Mouse (Mus musculus) hindbrain, embryonic 14.5 days (tissue): ENCODE results near the gene Nhej1. TPM values are rescaled to one million over a fixed set of nuclear protein-coding genes. Genes with fewer than 3 reads are reported as not detected.

Experiments
- ATAC-seq: fragments of 200-750 bp; cut with Nextera tagmentation; 2 replicates; pipeline ENCODE4 v1.8.0; 2017; ENCODE audit warnings: moderate number of reproducible peaks, mild to moderate bottlenecking, moderate TSS enrichment, moderate library complexity; ENCODE audit not compliant: low FRiP score
- DNase-seq: peaks from one replicate; pipeline ENCODE4 v3.0.0-alpha.2; 2015; ENCODE audit warnings: low spot score
- H3K27ac ChIP-seq: fragments of 300-500 bp; sonication (generic); 2 replicates; pipeline ENCODE4 v1.5.1; 2014; ENCODE audit warnings: mild to moderate bottlenecking, moderate library complexity
- H3K27me3 ChIP-seq: fragments of 300-500 bp; sonication (generic); 2 replicates; pipeline ENCODE4 v1.6.1; 2014; ENCODE audit warnings: mild to moderate bottlenecking, low read length, mixed read lengths; ENCODE audit not compliant: control insufficient read depth, insufficient read depth
- H3K36me3 ChIP-seq: fragments of 300-500 bp; sonication (generic); replicated peaks from 2 replicates; pipeline ENCODE4 v1.6.1; 2014; ENCODE audit not compliant: control insufficient read depth, insufficient read depth
- H3K4me1 ChIP-seq: fragments of 300-500 bp; sonication (generic); replicated peaks from 2 replicates; pipeline ENCODE4 v1.6.1; 2014; ENCODE audit warnings: antibody characterized with exemption, low read length, mixed read lengths; ENCODE audit not compliant: control insufficient read depth, insufficient read depth
- H3K4me2 ChIP-seq: fragments of 300-500 bp; sonication (generic); replicated peaks from 2 replicates; pipeline ENCODE4 v1.6.1; 2014; ENCODE audit warnings: mild to moderate bottlenecking, moderate library complexity
- H3K4me3 ChIP-seq: fragments of 300-500 bp; sonication (generic); replicated peaks from 2 replicates; pipeline ENCODE4 v1.5.1; 2014; ENCODE audit warnings: mild to moderate bottlenecking, low read length
- H3K9ac ChIP-seq: fragments of 300-500 bp; sonication (generic); 2 replicates; pipeline ENCODE4 v1.6.1; 2014
- H3K9me3 ChIP-seq: fragments of 300-500 bp; sonication (generic); 2 replicates; pipeline ENCODE4 v1.6.1; 2016; ENCODE audit warnings: low read length; ENCODE audit not compliant: control insufficient read depth
- WGBS: fragments of 180-500 bp; shearing (Covaris S2); extraction: QIAGEN DNeasy Blood & Tissue Kit; methylation state at CpG from one replicate; pipeline ENCODE4 v1.1.7; 2014; 5-methylcytosine and 5-hydroxymethylcytosine counted together
- polyA plus RNA-seq: library from polyadenylated mRNA; unstranded; fragments of >200 nt; fragmentation: Nextera tagmentation; extraction: Ambion mirVana; gene quantifications from 2 replicates; pipeline ENCODE4 v1.2.1, GENCODE M21; 2014

Gene Nhej1
- polyA plus RNA-seq, 1 experiment from 2014 or later = 7.5 TPM

DNA sequence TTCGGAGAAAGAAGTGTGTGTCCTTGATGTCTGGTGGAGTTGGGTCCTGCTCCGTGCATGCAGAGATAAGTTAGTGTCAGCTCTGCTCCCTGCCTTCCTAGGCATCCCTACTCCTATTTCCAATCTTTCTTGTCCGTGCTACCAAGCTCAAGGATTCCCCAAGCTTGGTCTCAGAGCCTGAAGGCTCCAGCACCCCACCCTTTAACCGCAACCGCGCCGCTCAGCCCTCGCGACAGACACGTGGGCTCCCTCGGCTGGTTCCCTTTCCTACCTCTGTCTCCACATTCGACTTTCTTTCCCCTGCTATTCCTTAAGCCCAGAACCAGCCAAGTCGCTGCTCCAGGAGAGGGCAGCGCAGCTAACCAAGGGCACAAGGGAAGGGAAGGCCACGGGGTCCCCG is 174.9 kb downstream of the Nhej1 start:
- no peak overlapping the region for H3K9ac ChIP-seq
- peaks cover 99% of the 10 kb centered on the region for H3K27me3 ChIP-seq
- no peak overlapping the region for H3K27ac ChIP-seq
- peak overlapping the region; percentile 60 for H3K4me2 ChIP-seq
- no peaks in the 10 kb centered on the region for H3K36me3 ChIP-seq
- peaks cover 22% of the 10 kb centered on the region for H3K4me1 ChIP-seq
- DNase-seq = peak; percentile 28
- ATAC-seq = no peak
- peak overlapping the region; percentile 32; the same call in 1 of the 2 replicates for H3K4me3 ChIP-seq
- no peaks in the 10 kb centered on the region for H3K9me3 ChIP-seq
- WGBS = 4% methylated on average over 16 of the region's 16 CpGs

DNA sequence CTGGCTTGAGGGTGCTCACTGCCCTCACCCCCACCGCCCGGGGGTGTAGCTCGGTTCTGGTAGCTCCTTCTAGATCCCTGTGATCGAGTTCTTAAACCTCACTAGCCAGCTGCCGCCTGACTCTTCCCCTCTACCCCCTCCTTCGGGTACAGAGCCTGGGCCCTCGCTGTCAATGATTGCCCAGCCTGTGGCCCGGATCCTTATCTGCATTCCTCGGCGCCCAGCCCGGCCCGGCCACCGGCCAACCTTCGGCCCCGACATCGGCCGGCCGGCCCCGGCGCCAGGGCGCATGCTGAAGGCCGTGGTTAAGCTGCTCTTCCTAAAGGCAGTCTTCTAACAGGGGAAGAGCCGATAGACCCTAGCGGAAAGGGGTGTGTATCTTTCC is 175.3 kb downstream of the Nhej1 start:
- DNase-seq = no peak

DNA sequence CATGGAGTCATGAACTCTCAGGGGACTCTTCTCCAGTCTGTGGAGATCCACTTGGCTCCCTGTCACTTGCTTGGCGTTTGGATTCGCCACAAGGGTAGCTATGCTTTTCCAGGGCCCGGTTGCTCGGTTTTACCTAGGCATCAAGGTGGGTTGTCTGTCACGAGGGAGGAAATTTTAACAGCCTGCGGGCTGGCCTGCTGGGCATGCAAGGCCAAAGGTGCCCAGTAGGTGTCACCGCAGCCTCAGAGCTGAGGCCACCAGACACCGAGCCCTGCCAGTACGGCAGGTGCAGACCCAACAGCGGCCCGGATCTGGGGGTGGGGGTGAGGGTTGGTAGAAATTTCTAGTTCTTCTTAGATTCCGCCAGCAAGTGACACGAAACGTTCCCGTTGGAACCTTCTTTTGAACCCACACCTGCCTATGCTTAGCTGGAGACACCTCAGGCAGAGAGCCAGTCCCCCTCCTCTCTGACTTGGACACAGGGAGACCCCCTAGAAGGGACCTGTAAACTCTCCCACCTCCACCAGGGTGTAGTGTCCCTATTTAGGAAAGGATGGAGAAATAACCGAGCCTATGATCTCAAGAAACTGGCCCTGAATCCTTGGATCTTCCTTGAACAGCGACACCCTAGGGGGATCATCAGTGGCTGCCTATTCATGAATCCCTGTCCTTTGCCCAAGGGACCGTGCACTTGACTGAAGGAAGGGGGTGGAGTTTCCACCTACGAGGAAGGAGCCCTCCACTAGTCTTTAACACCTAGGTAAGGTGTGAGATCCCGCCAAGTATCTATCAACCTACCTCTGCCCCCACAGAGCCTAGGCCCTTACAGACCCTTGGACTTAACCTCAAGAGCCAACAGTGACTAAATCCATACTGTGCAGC is 176.0 kb downstream of the Nhej1 start:
- ATAC-seq (peak; percentile 74), DNase-seq (peak; percentile 72)
- WGBS = 4% methylated on average over 20 of the region's 20 CpGs
- Histone ChIP-seq H3K4me1 (peaks cover 22% of the 10 kb centered on the region), H3K4me3 (peak overlapping the region; percentile 26; the same call in 1 of the 2 replicates), H3K36me3 (no peaks in the 10 kb centered on the region), H3K27ac (no peak overlapping the region), H3K9ac (no peak overlapping the region), H3K9me3 (no peaks in the 10 kb centered on the region), H3K4me2 (peak overlapping the region; percentile 54), H3K27me3 (peaks cover 94% of the 10 kb centered on the region)

More for the DNA sequence above, 175.3 kb downstream of the Nhej1 start:
- peaks cover 22% of the 10 kb centered on the region for H3K4me1 ChIP-seq
- H3K27me3 ChIP-seq = peaks cover 99% of the 10 kb centered on the region
- H3K9ac ChIP-seq = no peak overlapping the region
- no peak for ATAC-seq
- no peaks in the 10 kb centered on the region for H3K36me3 ChIP-seq
- 0 out of 2 replicates have a peak overlapping the region, but pooled peaks have one; percentile 32 for H3K4me3 ChIP-seq
- WGBS = 4% methylated on average over 24 of the region's 24 CpGs
- no peak overlapping the region for H3K27ac ChIP-seq
- H3K4me2 ChIP-seq = no peak overlapping the region
- H3K9me3 ChIP-seq = no peaks in the 10 kb centered on the region

DNA sequence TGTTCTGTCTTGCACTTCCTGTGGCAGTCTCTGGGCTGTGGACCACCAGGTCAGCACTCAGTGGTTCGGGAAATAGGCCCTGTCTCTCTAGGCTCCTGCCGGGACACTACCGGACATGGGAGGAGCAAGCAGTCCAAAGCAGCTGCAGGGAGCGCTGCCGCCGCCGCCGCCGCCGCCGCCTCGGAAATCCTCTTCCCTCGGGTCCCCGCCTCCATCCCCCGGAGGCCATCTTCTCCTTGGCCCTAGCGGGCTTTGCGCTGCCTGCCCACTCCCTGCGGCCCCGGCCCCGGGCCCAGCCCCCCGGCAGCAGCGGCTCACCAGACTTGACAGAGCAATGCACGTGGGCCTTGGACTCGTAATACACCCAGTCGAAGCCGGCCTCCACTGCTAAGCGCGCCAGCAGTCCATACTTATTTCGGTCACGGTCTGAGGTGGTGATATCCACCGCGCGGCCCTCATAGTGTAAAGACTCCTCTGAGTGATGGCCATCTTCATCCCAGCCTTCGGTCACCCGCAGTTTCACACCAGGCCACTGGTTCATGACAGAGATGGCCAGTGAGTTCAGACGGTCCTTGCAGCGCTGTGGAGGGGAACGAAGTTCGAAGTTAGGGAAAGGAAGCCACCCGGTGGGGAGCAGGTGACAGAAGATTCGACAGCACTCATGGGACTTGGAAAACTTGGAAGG is 176.9 kb downstream of the Nhej1 start:
- ATAC-seq = no peak

DNA sequence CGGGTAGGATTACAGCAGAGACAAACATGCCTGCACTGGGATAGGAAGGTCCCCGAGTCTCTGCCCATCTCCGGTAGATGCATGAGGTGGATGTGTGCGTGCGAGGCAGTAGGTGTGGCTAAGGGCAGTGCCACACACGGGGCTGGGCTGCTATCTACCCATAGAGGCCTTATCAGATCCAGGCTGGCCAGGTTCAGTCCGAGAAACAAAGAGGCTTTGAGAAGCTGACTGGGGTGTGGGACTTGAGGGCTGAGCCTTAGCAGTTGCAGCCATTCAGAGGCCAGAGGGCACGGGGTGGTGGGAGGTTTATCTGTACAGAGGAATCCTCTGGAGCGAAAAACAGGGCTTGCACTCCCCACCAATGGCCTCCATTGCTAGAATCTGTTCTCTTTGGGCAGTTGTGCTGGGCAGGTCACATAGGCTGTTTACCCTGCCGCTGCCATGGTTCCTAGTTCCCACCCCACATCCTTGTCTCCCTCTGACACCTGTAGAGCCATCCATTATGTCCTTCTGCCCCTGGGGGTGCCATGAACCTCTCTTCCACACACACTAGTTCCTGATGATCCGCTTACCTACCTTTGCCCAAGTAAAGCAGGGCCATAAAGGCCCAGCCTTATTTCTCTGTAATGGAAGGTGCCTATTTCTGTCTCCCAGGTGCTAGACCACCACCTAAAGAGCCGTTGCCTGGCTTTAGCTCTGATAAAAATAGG is 183.2 kb downstream of the Nhej1 start:
- no peak overlapping the region for H3K4me2 ChIP-seq
- no peaks in the 10 kb centered on the region for H3K9me3 ChIP-seq
- no peak for DNase-seq
- no peak overlapping the region for H3K4me3 ChIP-seq
- no peaks in the 10 kb centered on the region for H3K4me1 ChIP-seq
- 60% methylated on average over 12 of the region's 12 CpGs for WGBS
- ATAC-seq = no peak
- H3K27ac ChIP-seq = no peak overlapping the region
- no peaks in the 10 kb centered on the region for H3K36me3 ChIP-seq
- H3K9ac ChIP-seq = no peak overlapping the region
- peaks cover 45% of the 10 kb centered on the region for H3K27me3 ChIP-seq

More for the DNA sequence above, 176.9 kb downstream of the Nhej1 start:
- Histone ChIP-seq H3K9me3 (no peaks in the 10 kb centered on the region), H3K9ac (peak overlapping the region; percentile 31; the same call in 1 of the 2 replicates), H3K4me1 (peaks cover 22% of the 10 kb centered on the region), H3K36me3 (no peaks in the 10 kb centered on the region), H3K4me3 (peak overlapping the region; percentile 26), H3K27ac (no peak overlapping the region), H3K27me3 (peaks cover 90% of the 10 kb centered on the region), H3K4me2 (peak overlapping the region; percentile 54)
- WGBS = 1% methylated on average over 41 of the region's 41 CpGs
- DNase-seq = no peak

DNA sequence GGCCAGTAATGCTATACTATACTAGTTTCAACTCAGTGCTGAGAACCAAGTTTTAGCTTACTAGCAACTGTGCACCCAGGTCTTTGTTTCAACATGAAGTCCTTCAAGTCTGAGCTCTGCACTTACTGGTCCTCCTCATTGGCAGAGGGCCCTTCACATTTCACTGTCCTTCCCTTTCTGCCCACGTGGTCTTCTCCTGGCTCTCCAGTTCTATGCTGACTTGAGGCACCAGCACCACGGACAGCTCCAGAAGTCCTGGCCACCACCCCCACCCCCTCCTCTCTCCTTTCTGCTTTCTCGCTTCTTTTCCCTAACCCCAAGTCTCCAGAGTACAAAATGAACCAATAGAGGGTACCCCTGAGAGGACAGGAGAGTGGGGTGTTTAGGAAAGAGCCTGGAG is 185.2 kb downstream of the Nhej1 start:
- WGBS = 2% methylated on average over 3 of the region's 3 CpGs
- H3K36me3 ChIP-seq = no peaks in the 10 kb centered on the region
- no peaks in the 10 kb centered on the region for H3K4me1 ChIP-seq
- no peak overlapping the region for H3K9ac ChIP-seq
- no peaks in the 10 kb centered on the region for H3K9me3 ChIP-seq
- H3K27ac ChIP-seq = no peak overlapping the region
- peaks cover 26% of the 10 kb centered on the region for H3K27me3 ChIP-seq
- DNase-seq (no peak), ATAC-seq (no peak)
- no peak overlapping the region for H3K4me2 ChIP-seq
- H3K4me3 ChIP-seq = no peak overlapping the region

DNA sequence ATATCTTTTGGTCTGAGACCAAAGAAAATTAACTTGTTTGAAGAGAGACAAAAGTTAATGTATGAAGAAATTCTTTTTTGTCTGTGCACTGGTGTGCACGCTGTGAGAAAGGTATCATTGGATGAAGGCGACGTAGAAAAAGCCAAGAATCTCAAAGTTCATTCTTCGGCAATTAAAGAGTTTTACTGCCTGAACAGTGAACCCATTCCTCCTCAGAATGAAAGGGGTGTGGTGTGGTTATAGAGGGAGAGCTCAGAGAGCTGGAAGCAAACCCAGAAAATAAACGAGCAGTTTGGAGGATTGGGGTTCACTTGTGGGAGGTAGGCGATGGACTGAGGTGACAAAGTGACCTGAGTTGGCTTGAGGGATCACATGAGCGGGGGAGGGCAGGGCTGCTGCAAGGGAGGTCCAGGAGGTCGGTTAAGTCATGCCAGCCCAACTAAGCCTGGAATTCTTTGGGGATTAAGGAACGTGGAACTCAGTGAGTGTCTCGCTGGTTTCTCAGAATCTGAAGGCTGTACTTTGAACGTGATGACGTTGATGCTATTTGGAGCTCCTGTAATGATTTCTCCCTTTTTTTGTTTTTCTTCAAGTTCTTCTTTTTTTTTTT is 188.7 kb downstream of the Nhej1 start:
- no peak overlapping the region for H3K9ac ChIP-seq
- no peak overlapping the region for H3K4me3 ChIP-seq
- H3K27me3 ChIP-seq = peaks cover 39% of the 10 kb centered on the region
- H3K9me3 ChIP-seq = no peaks in the 10 kb centered on the region
- no peaks in the 10 kb centered on the region for H3K36me3 ChIP-seq
- DNase-seq = no peak
- H3K27ac ChIP-seq = no peak overlapping the region
- H3K4me2 ChIP-seq = no peak overlapping the region
- no peaks in the 10 kb centered on the region for H3K4me1 ChIP-seq
- ATAC-seq = no peak
- 53% methylated on average over 12 of the region's 12 CpGs for WGBS

DNA sequence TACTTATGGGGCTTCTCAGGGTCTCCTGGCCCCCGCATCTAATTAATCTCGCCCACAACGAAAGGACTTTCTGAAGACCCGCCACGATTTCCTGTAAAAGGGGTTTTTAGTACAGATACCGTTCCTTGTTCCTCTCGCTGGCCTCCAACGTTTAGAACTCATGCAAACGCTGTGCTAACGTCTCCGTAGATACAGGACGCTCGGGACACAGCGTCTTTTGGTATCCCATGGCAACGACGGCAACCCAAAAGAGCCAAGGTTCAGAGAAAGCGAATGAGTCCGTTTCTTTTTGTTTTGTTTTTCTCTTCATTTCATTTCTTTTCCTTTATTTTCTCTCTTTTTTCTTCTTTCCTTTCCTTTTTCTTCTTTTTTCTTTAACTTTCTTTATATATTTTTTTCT is 189.6 kb downstream of the Nhej1 start, which contains the start of gene Cfap65:
Gene Cfap65 (minus strand): TSS at position 198 of the 400 bp plus-strand sequence.
- H3K27me3 ChIP-seq = peaks cover 38% of the 10 kb centered on the region
- WGBS = 2% methylated on average over 18 of the region's 18 CpGs
- no peak within 1 kb of the TSS for H3K27ac ChIP-seq
- H3K9me3 ChIP-seq = no peaks in the 10 kb centered on the region
- no peaks in the 10 kb centered on the region for H3K36me3 ChIP-seq
- peak; percentile 68; the same call in 1 of the 2 replicates for ATAC-seq
- H3K4me1 ChIP-seq = no peaks in the 10 kb centered on the region
- DNase-seq = peak; percentile 82
- H3K9ac ChIP-seq = peak within 1 kb of the TSS; percentile 1; the same call in 1 of the 2 replicates
- H3K4me2 ChIP-seq = peak within 1 kb of the TSS; percentile 45
- peak within 1 kb of the TSS; percentile 23 for H3K4me3 ChIP-seq
